8 mouse cellular contexts compared by ENCODE assay signal in genomic region chr12:79089182-79089812, GRCm38 (mm10). TPM values are rescaled to one million over a fixed set of nuclear protein-coding genes. Genes with fewer than 3 reads are reported as not detected.
DNase-seq lines count a peak whose midpoint lies in the region; ATAC-seq lines count a peak whose summit lies in the region.

Gene Pigh (minus strand): TSS chr12:79089651.

- H3K4me2 ChIP-seq in heart, embryonic 15.5 days, result peak within 1 kb of the TSS; percentile 83
- peak within 1 kb of the TSS; percentile 81 for H3K4me2 ChIP-seq in liver, embryonic 15.5 days
- H3K4me2 ChIP-seq in neural tube, embryonic 12.5 days (replicated peaks), result peak within 1 kb of the TSS; percentile 68

- H3K9me3 ChIP-seq in forebrain, embryonic 10.5 days, result no peaks in the 10 kb centered on the region
- no peaks in the 10 kb centered on the region for H3K9me3 ChIP-seq in heart, embryonic 15.5 days (replicated peaks)
- no peaks in the 10 kb centered on the region for H3K9me3 ChIP-seq in liver, embryonic 15.5 days (replicated peaks)
- H3K9me3 ChIP-seq in neural tube, embryonic 12.5 days, result no peaks in the 10 kb centered on the region

- DNase-seq in CD8-positive naive resting alpha-beta T cell, adult 2 months (ENCODE audit: low read depth in 2 of 2, low spot score in 2 of 2), result peak; percentile 81 to 82
- peak; percentile 78 for DNase-seq in c-Kit-positive CD71-negative TER-119-negative erythroid progenitor cells, embryonic 14.5 days (ENCODE audit: low read depth)
- peak; percentile 89 for DNase-seq in forebrain, embryonic 10.5 days (ENCODE audit: extremely low spot score, low spot score)
- peak; percentile 90 to 93 for DNase-seq in kidney, postnatal 36 days
- DNase-seq in telencephalon, adult 2 months (ENCODE audit: low read depth, low spot score), result peak; percentile 87

- H3K9ac ChIP-seq in heart, embryonic 15.5 days, result peak within 1 kb of the TSS; percentile 82
- H3K9ac ChIP-seq in liver, embryonic 15.5 days, result peak within 1 kb of the TSS; percentile 75
- peak within 1 kb of the TSS; percentile 91 for H3K9ac ChIP-seq in neural tube, embryonic 12.5 days

- peaks cover 18% of the 10 kb centered on the region for H3K4me1 ChIP-seq in forebrain, embryonic 10.5 days
- peaks cover 4% of the 10 kb centered on the region; the same call in 1 of the 2 replicates for H3K4me1 ChIP-seq in heart, embryonic 15.5 days (replicated peaks)
- H3K4me1 ChIP-seq in liver, embryonic 15.5 days (replicated peaks), result peaks cover 10% of the 10 kb centered on the region
- H3K4me1 ChIP-seq in neural tube, embryonic 12.5 days, result no peaks in the 10 kb centered on the region; the same call in 1 of the 2 replicates

- peaks cover 22% of the 10 kb centered on the region for H3K36me3 ChIP-seq in forebrain, embryonic 10.5 days (replicated peaks)
- H3K36me3 ChIP-seq in heart, embryonic 15.5 days, result peaks cover 4% of the 10 kb centered on the region; the same call in 1 of the 2 replicates
- 0 out of 2 replicates have a peak, but pooled peaks cover under 1% of the 10 kb centered on the region for H3K36me3 ChIP-seq in liver, embryonic 15.5 days (replicated peaks)
- peaks cover 13% of the 10 kb centered on the region; the same call in 1 of the 2 replicates for H3K36me3 ChIP-seq in neural tube, embryonic 12.5 days

- ATAC-seq in heart, embryonic 15.5 days (replicated peaks; ENCODE audit: insufficient number of reproducible peaks, insufficient read depth, low FRiP score, low read depth), result peak; percentile 95
- peak; percentile 96 for ATAC-seq in liver, embryonic 15.5 days (ENCODE audit: insufficient read depth)
- peak; percentile 96 for ATAC-seq in neural tube, embryonic 12.5 days (ENCODE audit: low FRiP score, low read depth)

- H3K27me3 ChIP-seq in forebrain, embryonic 10.5 days (ENCODE audit: poor library complexity, severe bottlenecking), result no peaks in the 10 kb centered on the region
- no peaks in the 10 kb centered on the region for H3K27me3 ChIP-seq in heart, embryonic 15.5 days
- no peaks in the 10 kb centered on the region for H3K27me3 ChIP-seq in liver, embryonic 15.5 days
- H3K27me3 ChIP-seq in neural tube, embryonic 12.5 days (replicated peaks), result no peaks in the 10 kb centered on the region

- H3K4me3 ChIP-seq in forebrain, embryonic 10.5 days, result peak within 1 kb of the TSS; percentile 99
- H3K4me3 ChIP-seq in heart, embryonic 15.5 days, result peak within 1 kb of the TSS; percentile 87
- H3K4me3 ChIP-seq in liver, embryonic 15.5 days (replicated peaks), result peak within 1 kb of the TSS; percentile 84
- H3K4me3 ChIP-seq in neural tube, embryonic 12.5 days, result peak within 1 kb of the TSS; percentile 94

- peak within 1 kb of the TSS; percentile 94 for H3K27ac ChIP-seq in forebrain, embryonic 10.5 days
- 0 out of 2 replicates have a peak within 1 kb of the TSS, but pooled peaks have one; percentile 11 for H3K27ac ChIP-seq in heart, embryonic 15.5 days
- no peak within 1 kb of the TSS; the same call in 1 of the 2 replicates for H3K27ac ChIP-seq in liver, embryonic 15.5 days (replicated peaks)
- no peak within 1 kb of the TSS for H3K27ac ChIP-seq in neural tube, embryonic 12.5 days

- under 1% methylated on average over 50 of the region's 53 CpGs for WGBS in forebrain, embryonic 10.5 days
- WGBS in heart, embryonic 15.5 days, result under 1% methylated on average over 52 of the region's 53 CpGs
- WGBS in liver, embryonic 15.5 days (ENCODE audit: insufficient replicate concordance), result under 1% methylated on average over 53 of the region's 53 CpGs
- under 1% methylated on average over 53 of the region's 53 CpGs for WGBS in neural tube, embryonic 12.5 days

RNA-seq across cellular contexts. Expression of gene Pigh, which starts in this region (rescaled TPM):
- polyA plus RNA-seq in forebrain, embryonic 10.5 days (2016; fragmentation: Nextera tagmentation; extraction: Ambion mirVana), result 33.9 and 34.8 TPM in 2 replicates
- polyA plus RNA-seq in heart, embryonic 15.5 days (2015; fragmentation: Nextera tagmentation; extraction: Ambion mirVana), result 12.1 and 13.7 TPM in 2 replicates
- 5.2 and 5.7 TPM in 2 replicates for polyA plus RNA-seq in liver, embryonic 15.5 days (2015; fragmentation: Nextera tagmentation; extraction: Ambion mirVana)
- polyA plus RNA-seq in neural tube, embryonic 12.5 days (2016; fragmentation: Nextera tagmentation; extraction: Ambion mirVana), result 24.5 and 26.8 TPM in 2 replicates

Comparison
In these comparisons a context has a peak if more than half of its experiments do, and no peak if none do; other contexts are left out.
1. H3K27ac ChIP-seq: peak in forebrain, embryonic 10.5 days (single experiment) and heart, embryonic 15.5 days (single experiment); none in liver, embryonic 15.5 days (single experiment) and neural tube, embryonic 12.5 days (single experiment).
2. Peak in every context shown above with its lines, with median percentiles within 50 percentile points of each other: DNase-seq, H3K4me3 ChIP-seq, ATAC-seq, H3K4me2 ChIP-seq and H3K9ac ChIP-seq.